Mouse (Mus musculus): ENCODE measurements around the gene Rnase9. TPM values are rescaled to one million over a fixed set of nuclear protein-coding genes. Genes with fewer than 3 reads are reported as not detected.

Rnase9 gene
- polyA plus RNA-seq, 1 experiment from 2014 or later = not detected

GRCm38 (mm10) chr14:51007152-51007801 is 34.4 kb downstream of the Rnase9 start, which contains the start of gene Rnase10:
TSS of gene Rnase10 (plus strand) at chr14:51007751.
- Histone ChIP-seq H3K27me3 (no peaks in the 10 kb centered on the region), H3K4me3 (no peak within 1 kb of the TSS), H3K36me3 (ENCODE audit: poor library complexity, severe bottlenecking) (no peaks in the 10 kb centered on the region), H3K4me1 (no peaks in the 10 kb centered on the region), H3K4me2 (no peak within 1 kb of the TSS), H3K27ac (no peak within 1 kb of the TSS), H3K9ac (no peak within 1 kb of the TSS), H3K9me3 (replicated peaks) (no peaks in the 10 kb centered on the region)
- ATAC-seq = no peak
- 91% methylated on average over 8 of the region's 8 CpGs for WGBS

- Histone ChIP-seq H3K4me1 (no peaks in the 10 kb centered on the region), H3K9me3 (replicated peaks) (no peaks in the 10 kb centered on the region), H3K4me2 (no peak overlapping the region), H3K36me3 (ENCODE audit: poor library complexity, severe bottlenecking) (no peaks in the 10 kb centered on the region), H3K9ac (no peak overlapping the region), H3K4me3 (no peak overlapping the region), H3K27me3 (no peaks in the 10 kb centered on the region), H3K27ac (no peak overlapping the region)
- no peak for ATAC-seq
- 89% methylated on average over 2 of the region's 2 CpGs for WGBS
Measured at GRCm38 (mm10) chr14:50997999-50998666, 43.5 kb downstream of the Rnase9 start.

- Histone ChIP-seq H3K9me3 (replicated peaks) (no peaks in the 10 kb centered on the region), H3K27me3 (no peaks in the 10 kb centered on the region), H3K27ac (no peak overlapping the region), H3K9ac (no peak overlapping the region), H3K4me3 (no peak overlapping the region), H3K4me1 (no peaks in the 10 kb centered on the region), H3K36me3 (ENCODE audit: poor library complexity, severe bottlenecking) (no peaks in the 10 kb centered on the region), H3K4me2 (no peak overlapping the region)
- 80% methylated on average over 3 of the region's 3 CpGs for WGBS
- ATAC-seq = no peak
Measured at GRCm38 (mm10) chr14:50997088-50997487, 44.6 kb downstream of the Rnase9 start.

GRCm38 (mm10) chr14:50991037-50991436 is 50.6 kb downstream of the Rnase9 start:
- H3K27ac ChIP-seq = no peak overlapping the region
- no peaks in the 10 kb centered on the region for H3K4me1 ChIP-seq
- no peak for ATAC-seq
- H3K4me3 ChIP-seq = no peak overlapping the region
- H3K4me2 ChIP-seq = no peak overlapping the region
- no peaks in the 10 kb centered on the region for H3K36me3 ChIP-seq (ENCODE audit: poor library complexity, severe bottlenecking)
- no peaks in the 10 kb centered on the region for H3K27me3 ChIP-seq
- H3K9me3 ChIP-seq (replicated peaks) = no peaks in the 10 kb centered on the region
- no peak overlapping the region for H3K9ac ChIP-seq
- 85% methylated on average over 3 of the region's 3 CpGs for WGBS

Other genes starting within 250 kb of the Rnase9 start
- not detected in 2 replicates for gene Ccnb1ip1, start 234.1 kb downstream of the Rnase9 start, polyA plus RNA-seq (2015; fragmentation: Nextera tagmentation; extraction: Ambion mirVana)
- 65.0 and 67.2 TPM in 2 replicates for gene Parp2, start 234.0 kb downstream of the Rnase9 start, polyA plus RNA-seq (2015; fragmentation: Nextera tagmentation; extraction: Ambion mirVana)
- gene Tep1, start 171.3 kb downstream of the Rnase9 start, polyA plus RNA-seq (2015; fragmentation: Nextera tagmentation; extraction: Ambion mirVana) = 1.9 and 3.5 TPM in 2 replicates
- gene Klhl33, start 144.4 kb downstream of the Rnase9 start, polyA plus RNA-seq (2015; fragmentation: Nextera tagmentation; extraction: Ambion mirVana) = 0.12 and 0.29 TPM in 2 replicates
- 150 and 164 TPM in 2 replicates for gene Osgep, start 117.0 kb downstream of the Rnase9 start, polyA plus RNA-seq (2015; fragmentation: Nextera tagmentation; extraction: Ambion mirVana)
- gene Apex1, start 116.9 kb downstream of the Rnase9 start, polyA plus RNA-seq (2015; fragmentation: Nextera tagmentation; extraction: Ambion mirVana) = 355 and 364 TPM in 2 replicates
- gene Pip4p1, start 111.0 kb downstream of the Rnase9 start, polyA plus RNA-seq (2015; fragmentation: Nextera tagmentation; extraction: Ambion mirVana) = 73.7 and 76.9 TPM in 2 replicates
- 33.2 and 35.4 TPM in 2 replicates for gene Pnp, start 110.8 kb downstream of the Rnase9 start, polyA plus RNA-seq (2015; fragmentation: Nextera tagmentation; extraction: Ambion mirVana)
- not detected in 2 replicates for gene Gm49342, start 97.4 kb downstream of the Rnase9 start, polyA plus RNA-seq (2015; fragmentation: Nextera tagmentation; extraction: Ambion mirVana)
- 0.52 TPM in 1 of 2 replicates, not detected in the other for gene Pnp2, start 85.9 kb downstream of the Rnase9 start, polyA plus RNA-seq (2015; fragmentation: Nextera tagmentation; extraction: Ambion mirVana)
- gene Rnase10, start 34.1 kb downstream of the Rnase9 start, polyA plus RNA-seq (2015; fragmentation: Nextera tagmentation; extraction: Ambion mirVana) = not detected in 2 replicates
- not detected in 2 replicates for gene Rnase11, start 8.3 kb upstream of the Rnase9 start, polyA plus RNA-seq (2015; fragmentation: Nextera tagmentation; extraction: Ambion mirVana)
- not detected in 2 replicates for gene Rnase12, start 15.8 kb upstream of the Rnase9 start, polyA plus RNA-seq (2015; fragmentation: Nextera tagmentation; extraction: Ambion mirVana)
- gene Olfr750, start 32.6 kb upstream of the Rnase9 start, polyA plus RNA-seq (2015; fragmentation: Nextera tagmentation; extraction: Ambion mirVana) = 0.03 TPM in 1 of 2 replicates, not detected in the other
- 6.7 and 7.0 TPM in 2 replicates for gene Rnase4, start 49.2 kb upstream of the Rnase9 start, polyA plus RNA-seq (2015; fragmentation: Nextera tagmentation; extraction: Ambion mirVana)
- 0.93 and 1.8 TPM in 2 replicates for gene Ang, start 49.3 kb upstream of the Rnase9 start, polyA plus RNA-seq (2015; fragmentation: Nextera tagmentation; extraction: Ambion mirVana)
- gene Eddm3b, start 72.6 kb upstream of the Rnase9 start, polyA plus RNA-seq (2015; fragmentation: Nextera tagmentation; extraction: Ambion mirVana) = not detected in 2 replicates
- 0.38 TPM in 1 of 2 replicates, not detected in the other for gene Rnase6, start 82.0 kb upstream of the Rnase9 start, polyA plus RNA-seq (2015; fragmentation: Nextera tagmentation; extraction: Ambion mirVana)
- 0.24 TPM in 1 of 2 replicates, not detected in the other for gene Rnase1, start 104.9 kb upstream of the Rnase9 start, polyA plus RNA-seq (2015; fragmentation: Nextera tagmentation; extraction: Ambion mirVana)
- gene Rnase2b, start 120.4 kb upstream of the Rnase9 start, polyA plus RNA-seq (2015; fragmentation: Nextera tagmentation; extraction: Ambion mirVana) = not detected in 2 replicates
- not detected in 2 replicates for gene Ang2, start 157.3 kb upstream of the Rnase9 start, polyA plus RNA-seq (2015; fragmentation: Nextera tagmentation; extraction: Ambion mirVana)
- gene Ear14, start 161.5 kb upstream of the Rnase9 start, polyA plus RNA-seq (2015; fragmentation: Nextera tagmentation; extraction: Ambion mirVana) = not detected in 2 replicates
- not detected in 2 replicates for gene Rnase2a, start 214.2 kb upstream of the Rnase9 start, polyA plus RNA-seq (2015; fragmentation: Nextera tagmentation; extraction: Ambion mirVana)

All from forebrain, embryonic 13.5 days (tissue).